Mouse (Mus musculus): ENCODE measurements around the gene Tanc1.

- TF ChIP-seq CTCF (conservative IDR thresholded peaks at IDR 0.05; ENCODE audit: low read length): no peak
- TF ChIP-seq POU5F1 (IDR thresholded peaks at IDR 0.05; ENCODE audit: borderline replicate concordance, low read length): no peak
These were observed 164.0 kb downstream of the Tanc1 start for GRCm38 (mm10) chr2:59775820-59776219.

Measured in E14TG2a.4 (cell line).